Mouse (Mus musculus): ENCODE measurements around the gene Naa38. TPM values are rescaled to one million over a fixed set of nuclear protein-coding genes. Genes with fewer than 3 reads are reported as not detected.

Gene Naa38
- polyA plus RNA-seq, 1 experiment = 84.1 TPM

GRCm38 (mm10) chr11:69416921-69417448, 21.7 kb downstream of the Naa38 start:
- no peak for DNase-seq (ENCODE audit: low read depth)
- TF ChIP-seq CTCF (IDR thresholded peaks at IDR 0.05; ENCODE audit: borderline replicate concordance, extremely low read depth, insufficient read depth, insufficient read length) (no peak), POLR2A (IDR thresholded peaks at IDR 0.05; ENCODE audit: borderline replicate concordance, extremely low read depth, insufficient read depth, insufficient read length, poor library complexity, severe bottlenecking) (no peak)

- TF ChIP-seq POLR2A (IDR thresholded peaks at IDR 0.05; ENCODE audit: borderline replicate concordance, extremely low read depth, insufficient read depth, insufficient read length, poor library complexity, severe bottlenecking) (no peak), CTCF (IDR thresholded peaks at IDR 0.05; ENCODE audit: borderline replicate concordance, extremely low read depth, insufficient read depth, insufficient read length) (no peak)
- peak; percentile 98 for DNase-seq (ENCODE audit: low read depth)
Observed at GRCm38 (mm10) chr11:69417449-69418384, 22.4 kb downstream of the Naa38 start.

GRCm38 (mm10) chr11:69418481-69419442, 23.5 kb downstream of the Naa38 start:
- TF ChIP-seq CTCF (IDR thresholded peaks at IDR 0.05; ENCODE audit: borderline replicate concordance, extremely low read depth, insufficient read depth, insufficient read length) (peak; percentile 6; the same call in 1 of the 2 replicates), POLR2A (IDR thresholded peaks at IDR 0.05; ENCODE audit: borderline replicate concordance, extremely low read depth, insufficient read depth, insufficient read length, poor library complexity, severe bottlenecking) (no peak)
- DNase-seq (ENCODE audit: low read depth) = peak; percentile 100

- TF ChIP-seq CTCF (IDR thresholded peaks at IDR 0.05; ENCODE audit: borderline replicate concordance, extremely low read depth, insufficient read depth, insufficient read length) = peak; percentile 45; the same call in 1 of the 2 replicates
- no peak for TF ChIP-seq POLR2A (IDR thresholded peaks at IDR 0.05; ENCODE audit: borderline replicate concordance, extremely low read depth, insufficient read depth, insufficient read length, poor library complexity, severe bottlenecking)
- peak; percentile 64 for DNase-seq (ENCODE audit: low read depth)
Observed at GRCm38 (mm10) chr11:69419443-69419812, 24.1 kb downstream of the Naa38 start.

- DNase-seq (ENCODE audit: low read depth) = peak; percentile 44
Observed at GRCm38 (mm10) chr11:69419813-69420553, 24.7 kb downstream of the Naa38 start.

GRCm38 (mm10) chr11:69420554-69421000, 25.3 kb downstream of the Naa38 start:
- DNase-seq (ENCODE audit: low read depth) = no peak
- no peak for TF ChIP-seq CTCF (IDR thresholded peaks at IDR 0.05; ENCODE audit: borderline replicate concordance, extremely low read depth, insufficient read depth, insufficient read length)
- no peak for TF ChIP-seq POLR2A (IDR thresholded peaks at IDR 0.05; ENCODE audit: borderline replicate concordance, extremely low read depth, insufficient read depth, insufficient read length, poor library complexity, severe bottlenecking)

More at GRCm38 (mm10) chr11:69419813-69420553, 24.7 kb downstream of the Naa38 start:
- TF ChIP-seq CTCF (IDR thresholded peaks at IDR 0.05; ENCODE audit: borderline replicate concordance, extremely low read depth, insufficient read depth, insufficient read length) (no peak), POLR2A (IDR thresholded peaks at IDR 0.05; ENCODE audit: borderline replicate concordance, extremely low read depth, insufficient read depth, insufficient read length, poor library complexity, severe bottlenecking) (no peak)

GRCm38 (mm10) chr11:69421131-69421977, 26.1 kb downstream of the Naa38 start:
- no peak for DNase-seq (ENCODE audit: low read depth)
- TF ChIP-seq POLR2A (IDR thresholded peaks at IDR 0.05; ENCODE audit: borderline replicate concordance, extremely low read depth, insufficient read depth, insufficient read length, poor library complexity, severe bottlenecking) = no peak

GRCm38 (mm10) chr11:69422842-69423241, 27.6 kb downstream of the Naa38 start:
- DNase-seq (ENCODE audit: low read depth) = no peak

GRCm38 (mm10) chr11:69423885-69424284, 28.6 kb downstream of the Naa38 start:
- TF ChIP-seq POLR2A (IDR thresholded peaks at IDR 0.05; ENCODE audit: borderline replicate concordance, extremely low read depth, insufficient read depth, insufficient read length, poor library complexity, severe bottlenecking) (no peak), CTCF (IDR thresholded peaks at IDR 0.05; ENCODE audit: borderline replicate concordance, extremely low read depth, insufficient read depth, insufficient read length) (no peak)
- DNase-seq (ENCODE audit: low read depth) = no peak

More at GRCm38 (mm10) chr11:69422842-69423241, 27.6 kb downstream of the Naa38 start:
- TF ChIP-seq CTCF (IDR thresholded peaks at IDR 0.05; ENCODE audit: borderline replicate concordance, extremely low read depth, insufficient read depth, insufficient read length) (no peak), POLR2A (IDR thresholded peaks at IDR 0.05; ENCODE audit: borderline replicate concordance, extremely low read depth, insufficient read depth, insufficient read length, poor library complexity, severe bottlenecking) (no peak)
